In genomic region chr7:46028681-46029080, GRCm38 (mm10) we compare ENCODE assay signal across 27 mouse cellular contexts. TPM values are rescaled to one million over a fixed set of nuclear protein-coding genes. Genes with fewer than 3 reads are reported as not detected.
DNase-seq lines count a peak whose midpoint lies in the region; ATAC-seq and TF ChIP-seq lines count a peak whose summit lies in the region.
"Had no signal": no experiment of that assay in that cellular context is flagged by ENCODE, and none has a peak within 500 bp of the region (broad histone marks: within the 10 kb centered on the region; RNA-seq: fewer than 3 reads in every experiment).

No protein-coding gene starts in this region.

- peak overlapping the region; percentile 99 for H3K27ac ChIP-seq in liver, adult 2 months (replicated peaks; ENCODE audit: insufficient read depth, low read depth, low read length)
- H3K27ac ChIP-seq in liver, embryonic 11.5 days (ENCODE audit: low read depth, low read length), result no peak overlapping the region
- peak overlapping the region; percentile 83 for H3K27ac ChIP-seq in liver, embryonic 15.5 days (replicated peaks)
- H3K27ac ChIP-seq: embryonic facial prominence, embryonic 15.5 days; forebrain, embryonic 10.5 days; gastrocnemius, adult 2 months; heart, embryonic 10.5 days; hindbrain, embryonic 13.5 days had no signal

- peak overlapping the region; percentile 21; the same call in 1 of the 2 replicates for H3K4me2 ChIP-seq in liver, embryonic 11.5 days
- H3K4me2 ChIP-seq in liver, embryonic 15.5 days, result peak overlapping the region; percentile 41
- H3K4me2 ChIP-seq: embryonic facial prominence, embryonic 15.5 days; hindbrain, embryonic 13.5 days had no signal

- H3K79me2 ChIP-seq in liver, adult 2 months (ENCODE audit: control insufficient read depth, insufficient read depth, low read length), result peaks cover 10% of the 10 kb centered on the region

- no peak for ATAC-seq in liver, embryonic 11.5 days (replicated peaks; ENCODE audit: low FRiP score)
- ATAC-seq in liver, embryonic 15.5 days (ENCODE audit: insufficient read depth), result peak; percentile 11; the same call in 1 of the 2 replicates
- no peak for ATAC-seq in granulocyte monocyte progenitor cell, adult 5-6 weeks (replicated peaks; ENCODE audit: poor library complexity, severe bottlenecking)
- ATAC-seq: forebrain, embryonic 14.5 days had no signal

- H3K4me3 ChIP-seq in liver, adult 2 months (ENCODE audit: insufficient read depth, low read depth, low read length), result peak overlapping the region; percentile 67
- no peak overlapping the region for H3K4me3 ChIP-seq in liver, embryonic 11.5 days (ENCODE audit: low read depth, low read length)
- no peak overlapping the region for H3K4me3 ChIP-seq in liver, embryonic 15.5 days (replicated peaks)
- H3K4me3 ChIP-seq: embryonic facial prominence, embryonic 15.5 days; erythroblast, embryonic 14.5 days; forebrain, embryonic 10.5 days; gastrocnemius, adult 2 months; heart, embryonic 10.5 days; hindbrain, embryonic 13.5 days had no signal

- H3K36me3 ChIP-seq in liver, adult 2 months (ENCODE audit: control insufficient read depth, insufficient read depth, low read length), result peaks cover 16% of the 10 kb centered on the region
- H3K36me3 ChIP-seq in liver, embryonic 11.5 days (ENCODE audit: control insufficient read depth, insufficient read depth, low read length), result no peaks in the 10 kb centered on the region
- H3K36me3 ChIP-seq in liver, embryonic 15.5 days (replicated peaks), result no peaks in the 10 kb centered on the region
- H3K36me3 ChIP-seq: embryonic facial prominence, embryonic 15.5 days; forebrain, embryonic 10.5 days; heart, embryonic 10.5 days; hindbrain, embryonic 13.5 days had no signal

- H3K9ac ChIP-seq in liver, adult 2 months (ENCODE audit: low read depth, low read length), result peak overlapping the region; percentile 72
- no peak overlapping the region for H3K9ac ChIP-seq in liver, embryonic 11.5 days (ENCODE audit: low read depth, low read length)
- no peak overlapping the region for H3K9ac ChIP-seq in liver, embryonic 15.5 days
- H3K9ac ChIP-seq: embryonic facial prominence, embryonic 15.5 days; hindbrain, embryonic 13.5 days had no signal

- WGBS in liver, adult 2 months, result 29% methylated on average over 10 of the region's 10 CpGs
- 76% methylated on average over 10 of the region's 10 CpGs for WGBS in liver, embryonic 11.5 days
- 63% methylated on average over 10 of the region's 10 CpGs for WGBS in liver, embryonic 15.5 days (ENCODE audit: insufficient replicate concordance)

- peaks cover 16% of the 10 kb centered on the region for H3K4me1 ChIP-seq in liver, adult 2 months (ENCODE audit: control insufficient read depth, insufficient read depth, low read length)
- H3K4me1 ChIP-seq in liver, embryonic 11.5 days (replicated peaks; ENCODE audit: control insufficient read depth, insufficient read depth, low read length), result peaks cover 11% of the 10 kb centered on the region
- H3K4me1 ChIP-seq in liver, embryonic 15.5 days (replicated peaks), result peaks cover 33% of the 10 kb centered on the region
- H3K4me1 ChIP-seq: hindbrain, embryonic 13.5 days had no signal

- H3K9me3 ChIP-seq in liver, embryonic 11.5 days (ENCODE audit: control insufficient read depth, low read length), result no peaks in the 10 kb centered on the region
- H3K9me3 ChIP-seq in liver, embryonic 15.5 days (replicated peaks), result no peaks in the 10 kb centered on the region
- H3K9me3 ChIP-seq: embryonic facial prominence, embryonic 15.5 days; forebrain, embryonic 10.5 days; heart, embryonic 10.5 days; hindbrain, embryonic 13.5 days had no signal

- no peak for TF ChIP-seq POLR2A in liver, adult 2 months (IDR thresholded peaks at IDR 0.05; ENCODE audit: extremely low read depth, insufficient read depth, low read length)

- intact Hi-C loops in left cerebral cortex, postnatal 36 days (cut with DNase I), result no loop called here

- peak; percentile 98 for DNase-seq in liver, adult 2 months (ENCODE audit: extremely low read depth, low read depth, low spot score)
- DNase-seq in liver, result no peak
- DNase-seq in liver, embryonic 11.5 days (ENCODE audit: low spot score), result no peak
- DNase-seq in yolk sac, embryonic 10.5 days (ENCODE audit: low spot score), result peak; percentile 64
- no peak for DNase-seq in left cerebral cortex, postnatal 36 days (ENCODE audit: low spot score in 2 of 2)
- DNase-seq in lung, postnatal 14 days, result no peak
- DNase-seq: adrenal gland, adult 8-10 months; adrenal gland, postnatal 36 days; B cell, adult 2 months; cerebellum, adult 2 months; cerebellum, postnatal 14 days; embryo, embryonic 11 days; gastrocnemius, adult 2 months; gastrocnemius, postnatal 25 days; heart, adult 18-20 months; heart, postnatal 10 days had no signal

- no peaks in the 10 kb centered on the region for H3K27me3 ChIP-seq in liver, adult 2 months (ENCODE audit: control insufficient read depth, insufficient read depth, low read length)
- H3K27me3 ChIP-seq in liver, embryonic 11.5 days (replicated peaks; ENCODE audit: control insufficient read depth, insufficient read depth, low read length), result no peaks in the 10 kb centered on the region
- no peaks in the 10 kb centered on the region for H3K27me3 ChIP-seq in liver, embryonic 15.5 days
- H3K27me3 ChIP-seq: embryonic facial prominence, embryonic 15.5 days had no signal

- TF ChIP-seq CTCF in liver, adult 2 months (IDR thresholded peaks at IDR 0.05; ENCODE audit: low read depth, low read length), result no peak

RNA-seq across cellular contexts. Expression of gene Abcc6, which starts 1.4 kb away (rescaled TPM):
- total RNA-seq in liver, adult 2 months (2014; rRNA removed), result 86.3 and 116 TPM in 2 replicates
- polyA plus RNA-seq in liver, adult 2 months (2012; rRNA removed), result 120 and 192 TPM in 2 replicates
- polyA plus RNA-seq in liver, embryonic 11.5 days (2014; fragmentation: Nextera tagmentation; extraction: Ambion mirVana), result 5.2 and 5.4 TPM in 2 replicates
- 11.4 and 16.7 TPM in 2 replicates for polyA plus RNA-seq in liver, embryonic 15.5 days (2015; fragmentation: Nextera tagmentation; extraction: Ambion mirVana)
- total RNA-seq in left cerebral cortex, postnatal 36 days (2021), result 1 to 10 TPM; 1.6 to 3.8 TPM
- not detected in 2 replicates for total RNA-seq in granulocyte monocyte progenitor cell, adult 5-6 weeks (2014; fragmentation: Nextera tagmentation)
- not detected in 2 replicates for total RNA-seq in granulocyte monocyte progenitor cell, adult 5-6 weeks (2017)
- total RNA-seq: common myeloid progenitor, adult 5-6 weeks; gastrocnemius, postnatal 25 days; heart, adult 18-20 months; heart, postnatal 10 days; hematopoietic stem cell, adult 5-6 weeks had no signal
- polyA plus RNA-seq: heart, embryonic 14.5 days had no signal

RNA-seq across cellular contexts. Expression of gene Nomo1, which starts 4.8 kb away (rescaled TPM):
- total RNA-seq in liver, adult 2 months (2014; rRNA removed), result 15.3 and 21.7 TPM in 2 replicates
- 16.9 and 19.7 TPM in 2 replicates for polyA plus RNA-seq in liver, adult 2 months (2012; rRNA removed)
- 45.5 and 47.6 TPM in 2 replicates for polyA plus RNA-seq in liver, embryonic 11.5 days (2014; fragmentation: Nextera tagmentation; extraction: Ambion mirVana)
- polyA plus RNA-seq in liver, embryonic 15.5 days (2015; fragmentation: Nextera tagmentation; extraction: Ambion mirVana), result 22.5 and 24.0 TPM in 2 replicates
- 100 to 1,000 TPM; 103 to 113 TPM for total RNA-seq in left cerebral cortex, postnatal 36 days (2021)
- total RNA-seq in granulocyte monocyte progenitor cell, adult 5-6 weeks (2014; fragmentation: Nextera tagmentation), result 40.8 and 56.0 TPM in 2 replicates
- 59.7 and 71.5 TPM in 2 replicates for total RNA-seq in granulocyte monocyte progenitor cell, adult 5-6 weeks (2017)

Comparison
In these comparisons a context has a peak if more than half of its experiments do, and no peak if none do; other contexts are left out.
1. DNase-seq: peak in liver, adult 2 months (single experiment) and yolk sac, embryonic 10.5 days (single experiment); none in liver (single experiment), liver, embryonic 11.5 days (single experiment), left cerebral cortex, postnatal 36 days (0 of 2) and lung, postnatal 14 days (single experiment).
2. RNA of gene Abcc6, which starts 1.4 kb away (total RNA-seq): 86.3 to 116 TPM in liver, adult 2 months; 1.6 to 3.8 TPM in left cerebral cortex, postnatal 36 days and not detected in granulocyte monocyte progenitor cell, adult 5-6 weeks; every median in the first group is over 10 times any median in the second.